Comparison of ENCODE assay signal across 9 mouse cellular contexts in genomic region chr5:132892591-132892990, GRCm38 (mm10).
A peak's percentile ranks its signal among the peaks of the same experiment; 100 is the strongest.
DNase-seq lines count a peak whose midpoint lies in the region; ATAC-seq and TF ChIP-seq lines count a peak whose summit lies in the region.
"Had no signal": no experiment of that assay in that cellular context is flagged by ENCODE, and none has a peak within 500 bp of the region (broad histone marks: within the 10 kb centered on the region; RNA-seq: fewer than 3 reads in every experiment).

No protein-coding gene starts in this region.

- TF ChIP-seq CTCF in intestine, postnatal 0 days (IDR thresholded peaks at IDR 0.05; ENCODE audit: low read depth) = no peak

- no peaks in the 10 kb centered on the region for H3K36me3 ChIP-seq in forebrain, embryonic 15.5 days
- H3K36me3 ChIP-seq in forebrain, embryonic 13.5 days (ENCODE audit: poor library complexity, severe bottlenecking) = no peaks in the 10 kb centered on the region
- no peaks in the 10 kb centered on the region for H3K36me3 ChIP-seq in intestine, postnatal 0 days (ENCODE audit: control insufficient read depth, insufficient read depth)
- H3K36me3 ChIP-seq in kidney, embryonic 16.5 days (ENCODE audit: insufficient read depth, low read length) = no peaks in the 10 kb centered on the region

- no peaks in the 10 kb centered on the region for H3K9me3 ChIP-seq in forebrain, embryonic 15.5 days
- H3K9me3 ChIP-seq in forebrain, embryonic 13.5 days (replicated peaks) = no peaks in the 10 kb centered on the region
- H3K9me3 ChIP-seq in intestine, postnatal 0 days (ENCODE audit: control insufficient read depth) = no peaks in the 10 kb centered on the region
- 0 out of 2 replicates have a peak, but pooled peaks cover under 1% of the 10 kb centered on the region for H3K9me3 ChIP-seq in kidney, embryonic 16.5 days (ENCODE audit: low read length)

- peak; percentile 53; the same call in 1 of the 2 replicates for ATAC-seq in forebrain, embryonic 15.5 days (replicated peaks)
- no peak; the same call in 1 of the 2 replicates for ATAC-seq in forebrain, embryonic 13.5 days
- ATAC-seq in intestine, postnatal 0 days = no peak
- ATAC-seq in kidney, embryonic 16.5 days (ENCODE audit: low FRiP score, low TSS enrichment) = no peak

- no peaks in the 10 kb centered on the region for H3K4me1 ChIP-seq in forebrain, embryonic 15.5 days
- no peaks in the 10 kb centered on the region for H3K4me1 ChIP-seq in forebrain, embryonic 13.5 days
- no peaks in the 10 kb centered on the region for H3K4me1 ChIP-seq in intestine, postnatal 0 days (replicated peaks; ENCODE audit: control insufficient read depth, insufficient read depth, low read length)
- H3K4me1 ChIP-seq in kidney, embryonic 16.5 days (ENCODE audit: insufficient read depth, low read length) = no peaks in the 10 kb centered on the region
- H3K4me1 ChIP-seq: megakaryocyte, embryonic 14.5 days had no signal

- no peak overlapping the region for H3K9ac ChIP-seq in forebrain, embryonic 15.5 days (replicated peaks)
- no peak overlapping the region for H3K9ac ChIP-seq in forebrain, embryonic 13.5 days
- no peak overlapping the region for H3K9ac ChIP-seq in intestine, postnatal 0 days (ENCODE audit: low read depth, low read length)
- H3K9ac ChIP-seq in kidney, embryonic 16.5 days (replicated peaks; ENCODE audit: low read length) = no peak overlapping the region

- 52% methylated on average over 1 of the region's 1 CpGs for WGBS in forebrain, embryonic 15.5 days
- 70% methylated on average over 1 of the region's 1 CpGs for WGBS in forebrain, embryonic 13.5 days
- whole genome bisulfite sequencing in intestine, postnatal 0 days = 89% methylated on average over 1 of the region's 1 CpGs
- WGBS in kidney, embryonic 16.5 days = 76% methylated on average over 1 of the region's 1 CpGs

- no peak overlapping the region for H3K4me3 ChIP-seq in forebrain, embryonic 15.5 days
- H3K4me3 ChIP-seq in forebrain, embryonic 13.5 days = no peak overlapping the region
- no peak overlapping the region for H3K4me3 ChIP-seq in intestine, postnatal 0 days (ENCODE audit: low read depth, low read length)
- H3K4me3 ChIP-seq in kidney, embryonic 16.5 days (ENCODE audit: low read length) = no peak overlapping the region
- H3K4me3 ChIP-seq: megakaryocyte, embryonic 14.5 days had no signal

- DNase-seq in brain, adult 2 months (ENCODE audit: low read depth, low spot score) = peak; percentile 99
- DNase-seq in gastrocnemius, adult 8-10 months (ENCODE audit: low spot score in 2 of 2) = peak; percentile 52 to 76
- peak; percentile 82 to 90 for DNase-seq in left cerebral cortex, adult 18-20 months (ENCODE audit: low spot score in 2 of 2)
- DNase-seq in kidney, adult 9 months = no peak

- no peaks in the 10 kb centered on the region for H3K27me3 ChIP-seq in forebrain, embryonic 15.5 days
- no peaks in the 10 kb centered on the region for H3K27me3 ChIP-seq in forebrain, embryonic 13.5 days
- no peaks in the 10 kb centered on the region for H3K27me3 ChIP-seq in intestine, postnatal 0 days (replicated peaks; ENCODE audit: control insufficient read depth, insufficient read depth, low read length)
- H3K27me3 ChIP-seq in kidney, embryonic 16.5 days (ENCODE audit: insufficient read depth, low read length) = no peaks in the 10 kb centered on the region
- H3K27me3 ChIP-seq: megakaryocyte, embryonic 14.5 days had no signal

- no peak overlapping the region for H3K4me2 ChIP-seq in forebrain, embryonic 15.5 days (replicated peaks)
- no peak overlapping the region for H3K4me2 ChIP-seq in forebrain, embryonic 13.5 days
- H3K4me2 ChIP-seq in intestine, postnatal 0 days (replicated peaks; ENCODE audit: low read depth) = no peak overlapping the region
- H3K4me2 ChIP-seq in kidney, embryonic 16.5 days (replicated peaks; ENCODE audit: low read depth, low read length) = no peak overlapping the region

- 0 out of 2 replicates have a peak overlapping the region, but pooled peaks have one; percentile 17 for H3K27ac ChIP-seq in forebrain, embryonic 15.5 days (replicated peaks)
- H3K27ac ChIP-seq in forebrain, embryonic 13.5 days = no peak overlapping the region
- no peak overlapping the region for H3K27ac ChIP-seq in intestine, postnatal 0 days (ENCODE audit: low read depth, low read length)
- H3K27ac ChIP-seq in kidney, embryonic 16.5 days (ENCODE audit: low read length) = no peak overlapping the region
